12 mouse cellular contexts compared by ENCODE assay signal in the genomic region with DNA sequence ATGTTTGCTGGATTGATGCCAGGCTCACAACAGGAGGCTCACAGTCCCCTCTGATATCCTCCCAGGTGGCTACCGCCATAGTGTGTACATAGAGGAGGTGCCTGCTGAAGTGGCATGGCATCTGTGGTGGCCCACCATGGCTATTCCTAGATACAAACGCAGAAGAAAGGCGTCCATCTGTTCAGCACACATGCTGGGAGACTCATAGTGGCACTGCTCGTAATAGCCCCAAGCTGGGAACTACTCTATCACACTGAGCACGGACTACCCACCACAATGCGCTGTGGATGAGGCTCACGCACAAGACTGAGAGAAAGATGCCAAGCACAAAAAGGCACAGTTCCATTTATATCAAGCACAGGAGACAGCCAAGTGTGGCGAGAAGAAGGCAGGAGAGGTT. TPM values are rescaled to one million over a fixed set of nuclear protein-coding genes. Genes with fewer than 3 reads are reported as not detected.
DNase-seq lines count a peak whose midpoint lies in the region; ATAC-seq lines count a peak whose summit lies in the region.
"Had no signal": no experiment of that assay in that cellular context is flagged by ENCODE, and none has a peak within 500 bp of the region (broad histone marks: within the 10 kb centered on the region; RNA-seq: fewer than 3 reads in every experiment).

No protein-coding gene starts in this region.

- intact Hi-C loops in left cerebral cortex, postnatal 14 days (cut with DNase I), result loop anchor here (5.0 kb wide), 1 partner anchor 124 kb away; a partner anchor contains a TSS

- DNase-seq in cerebellum, postnatal 10 days, result peak; percentile 24 to 35
- peak; percentile 50 for DNase-seq in R1 (ENCODE audit: low read depth, low spot score)
- peak; percentile 29 to 38 for DNase-seq in frontal cortex, postnatal 25 days (ENCODE audit: low spot score in 2 of 2)
- peak; percentile 74 to 86 for DNase-seq in left cerebral cortex, postnatal 14 days (ENCODE audit: low spot score in 2 of 2)
- no peak for DNase-seq in spleen, postnatal 14 days (ENCODE audit: low spot score in 2 of 2)
- no peak for DNase-seq in ovary, postnatal 14 days (ENCODE audit: low spot score)
- DNase-seq: cerebellum, adult 11-12 months; gastrocnemius, postnatal 14 days; lung, postnatal 14 days; thymus, postnatal 36 days had no signal

- no peak for ATAC-seq in cerebellum, adult (ENCODE audit: insufficient number of reproducible peaks, low FRiP score, low TSS enrichment)
- ATAC-seq in monocyte, adult 5-6 weeks (replicated peaks; ENCODE audit: insufficient number of reproducible peaks, low FRiP score, low TSS enrichment, poor library complexity, severe bottlenecking), result no peak

RNA-seq across cellular contexts. Expression of a gene that starts 50.9 kb away (rescaled TPM):
- total RNA-seq in left cerebral cortex, postnatal 14 days (2021), result 10 to 100 TPM in 1 of 2 experiments, 1 to 10 TPM in 1; 9.6 to 14.2 TPM
- 183 to 196 TPM (median 191 TPM) in 3 replicates for total RNA-seq in monocyte, adult 5-6 weeks (2017)

Comparison
In these comparisons a context has a peak if more than half of its experiments do, and no peak if none do; other contexts are left out.
1. DNase-seq: peak in cerebellum, postnatal 10 days (2 of 2), R1 (single experiment), frontal cortex, postnatal 25 days (2 of 2) and left cerebral cortex, postnatal 14 days (2 of 2); none in spleen, postnatal 14 days (0 of 2) and ovary, postnatal 14 days (single experiment).
2. RNA of a gene that starts 50.9 kb away (total RNA-seq): 183 to 196 TPM in monocyte, adult 5-6 weeks; 9.6 to 14.2 TPM in left cerebral cortex, postnatal 14 days; every median in the first group is over 10 times any median in the second.